Mouse (Mus musculus) mature B cell (primary cell): ENCODE measurements around the gene Prr3.
"Not testable (repeated sequence)": the region's sequence is repeated elsewhere in the genome, so short reads cannot be mapped to it uniquely, and the experiment has no call there.

Experiments used
- in situ Hi-C: fragments of 300-500 bp; cut with MboI; formaldehyde crosslinking; loops from 2 replicates; pipeline ENCODE4 v1.14.3; 2019

Prr3 gene

GRCm38 (mm10) chr17:35937700-35938348 lies 42.2 kb downstream of the Prr3 start:
- in situ Hi-C loops = no loop called here

- in situ Hi-C loops = not testable (repeated sequence)
Observed at GRCm38 (mm10) chr17:35935763-35936162, 44.3 kb downstream of the Prr3 start.

GRCm38 (mm10) chr17:35932608-35933007 lies 47.4 kb downstream of the Prr3 start:
- in situ Hi-C loops = no loop called here

- in situ Hi-C loops = no loop called here
Observed at GRCm38 (mm10) chr17:35930627-35931026, 49.4 kb downstream of the Prr3 start.

- in situ Hi-C loops = no loop called here
Observed at GRCm38 (mm10) chr17:35929534-35929933, 50.5 kb downstream of the Prr3 start.

GRCm38 (mm10) chr17:35927471-35927870 lies 52.6 kb downstream of the Prr3 start:
- in situ Hi-C loops = no loop called here

GRCm38 (mm10) chr17:35923281-35923680 lies 56.8 kb downstream of the Prr3 start:
- in situ Hi-C loops = no loop called here

GRCm38 (mm10) chr17:35922566-35922965 lies 57.5 kb downstream of the Prr3 start:
- in situ Hi-C loops = no loop called here
